Mouse (Mus musculus) mouse embryonic stem cell (cell line): ENCODE data around the gene B3gnt4.
"Not testable (repeated sequence)": the region's sequence is repeated elsewhere in the genome, so short reads cannot be mapped to it uniquely, and the experiment has no call there.

Experiments
- in situ Hi-C, 2 experiments: fragments of 300-500 bp; cut with MboI; formaldehyde crosslinking; loops; 1 replicate in 1 of 2; 3 replicates in 1 of 2; pipeline ENCODE4 v1.14.3; 2019 to 2020; ENCODE audit warnings: low sequenced_read_pairs in 2 of 2, low pct_unique_long_range_greater_than_20kb in 1 of 2, mixed read lengths in 1 of 2; ENCODE audit not compliant: unreplicated experiment in 1 of 2

The B3gnt4 gene

GRCm38 (mm10) chr5:123510160-123510559 is at the start of gene B3gnt4:
B3gnt4 (plus strand) TSS chr5:123510460.
- in situ Hi-C loops, result no loop called here

GRCm38 (mm10) chr5:123461420-123461819 is 48.8 kb upstream of the B3gnt4 start:
- in situ Hi-C loops, result no loop called here

DNA sequence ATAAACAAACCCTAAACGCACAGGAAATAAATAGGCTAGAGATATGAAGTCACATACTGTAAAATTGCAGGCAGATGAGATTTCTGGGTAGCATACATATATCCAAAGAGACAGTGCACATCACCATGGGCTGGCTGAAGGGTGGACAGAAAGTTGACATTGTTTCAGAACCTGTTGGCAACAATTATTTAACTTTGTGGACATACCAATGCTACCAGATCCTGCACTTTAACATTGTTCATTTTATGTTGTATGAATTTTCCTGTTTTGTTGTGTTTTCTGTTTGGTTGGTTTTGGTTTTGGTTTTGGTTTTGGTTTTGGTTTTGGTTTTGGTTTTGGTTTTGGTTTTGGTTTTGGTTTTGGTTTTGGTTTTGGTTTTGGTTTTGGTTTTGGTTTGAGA is 45.6 kb upstream of the B3gnt4 start:
- in situ Hi-C loops, result no loop called here

DNA sequence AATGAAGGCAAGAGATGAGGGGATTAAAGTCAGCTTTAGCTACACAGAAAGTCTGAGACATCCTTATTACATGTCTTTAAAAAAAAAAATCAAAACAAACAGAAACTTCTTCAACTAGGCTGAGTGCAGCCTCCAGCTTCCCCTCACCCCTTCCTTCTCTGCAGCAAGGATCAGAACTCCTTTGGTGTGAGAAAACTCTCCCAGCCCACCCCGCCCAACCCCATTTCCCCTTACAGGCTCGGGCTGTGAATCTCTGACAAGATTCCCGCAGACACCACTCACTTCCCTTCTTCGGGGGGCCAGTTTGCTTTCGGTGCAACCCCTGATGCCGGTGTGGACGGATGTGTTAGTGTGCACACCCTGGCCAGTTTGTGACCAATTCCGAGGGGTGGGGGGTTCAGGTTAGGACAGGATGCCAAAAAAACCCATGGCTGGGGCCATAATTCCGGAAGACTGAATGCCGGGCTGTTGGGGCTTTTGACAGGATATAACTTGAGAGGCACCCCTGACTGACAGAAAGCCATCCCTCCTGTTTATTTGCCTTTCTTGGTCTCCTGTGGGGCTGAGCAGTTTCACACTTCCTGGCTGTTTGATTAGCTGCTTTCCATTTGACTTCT is 39.4 kb upstream of the B3gnt4 start:
- in situ Hi-C loops, result no loop called here

DNA sequence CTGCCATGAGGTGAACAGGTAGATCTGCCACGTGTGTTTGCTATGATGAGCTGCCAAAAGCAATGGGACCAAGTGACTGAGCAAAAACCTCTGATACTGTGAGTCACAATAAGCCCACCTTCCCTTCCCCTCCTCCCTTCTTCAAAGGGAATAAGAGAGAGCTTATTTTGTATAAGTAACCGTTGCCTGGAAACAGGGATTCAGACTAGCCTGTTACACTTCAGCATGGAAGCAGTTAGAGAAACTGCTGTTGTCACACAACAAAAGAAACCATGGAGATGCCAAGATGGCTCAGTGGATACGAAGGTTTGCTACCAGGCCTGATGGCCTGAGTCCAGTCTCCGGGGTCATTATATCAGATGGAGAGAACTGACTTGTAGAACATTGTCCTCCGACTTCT is 36.4 kb upstream of the B3gnt4 start:
- in situ Hi-C loops, result no loop called here

- in situ Hi-C loops, result no loop called here
Measured at GRCm38 (mm10) chr5:123487659-123488395, 22.4 kb upstream of the B3gnt4 start.

DNA sequence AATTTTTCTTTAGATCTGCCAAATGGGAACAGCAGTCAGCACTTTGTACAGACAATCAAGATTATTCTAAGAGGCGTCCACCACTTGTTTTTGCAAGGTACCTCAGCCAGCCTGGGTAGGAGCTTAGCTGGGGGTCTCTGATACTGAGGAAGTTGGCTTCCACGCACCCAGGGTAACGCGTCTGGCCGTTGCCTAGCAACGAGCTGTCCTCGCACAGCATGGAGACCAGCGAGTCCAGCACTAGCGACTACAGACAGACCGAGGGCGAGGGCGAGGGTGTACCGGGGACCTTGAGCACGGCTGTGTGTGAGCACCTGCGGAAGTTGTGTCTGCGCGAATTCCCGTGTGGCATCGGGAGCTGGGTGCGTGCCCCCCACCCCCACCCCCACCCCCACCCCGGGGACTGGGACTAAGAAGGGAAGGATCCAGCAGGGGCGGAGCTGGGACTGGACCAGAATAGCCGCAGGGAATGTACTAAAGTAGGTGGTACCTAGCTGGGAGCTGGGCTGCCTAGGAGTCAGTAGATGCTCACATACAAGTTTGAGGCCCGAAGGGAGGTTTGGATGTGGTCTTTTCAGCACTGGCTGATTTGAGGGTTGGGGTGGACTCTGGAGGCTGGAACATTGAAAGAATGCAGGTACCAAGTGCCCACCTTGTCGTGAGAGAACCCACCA is 21.0 kb upstream of the B3gnt4 start, which contains the start of the genes Lrrc43 and Il31:
Gene Lrrc43 (plus strand): TSS at position 194 of the 674 bp plus-strand sequence.
Gene Il31 (minus strand): TSS at position 378 of the 674 bp plus-strand sequence.
- in situ Hi-C loops, result no loop called here

DNA sequence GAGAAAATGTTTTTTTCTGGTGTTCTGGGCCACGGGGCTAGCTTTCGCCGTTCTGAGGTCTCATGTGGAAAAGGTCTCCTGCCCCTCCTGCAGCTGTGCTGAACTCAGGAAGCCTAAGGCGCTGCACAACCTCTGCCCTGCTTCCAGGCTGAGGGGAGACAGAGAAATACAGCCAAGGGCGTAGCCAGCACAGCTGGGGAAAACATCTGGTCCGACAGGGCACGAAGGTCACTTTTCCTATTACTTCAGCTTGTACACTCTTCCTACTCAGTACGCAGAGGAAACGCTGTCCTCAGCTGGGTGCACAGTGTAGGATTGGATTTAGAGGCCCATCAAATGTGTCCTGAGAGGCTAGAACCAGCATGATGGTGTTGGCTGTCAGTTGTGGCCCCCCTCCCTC is 20.3 kb upstream of the B3gnt4 start:
- in situ Hi-C loops, result no loop called here

DNA sequence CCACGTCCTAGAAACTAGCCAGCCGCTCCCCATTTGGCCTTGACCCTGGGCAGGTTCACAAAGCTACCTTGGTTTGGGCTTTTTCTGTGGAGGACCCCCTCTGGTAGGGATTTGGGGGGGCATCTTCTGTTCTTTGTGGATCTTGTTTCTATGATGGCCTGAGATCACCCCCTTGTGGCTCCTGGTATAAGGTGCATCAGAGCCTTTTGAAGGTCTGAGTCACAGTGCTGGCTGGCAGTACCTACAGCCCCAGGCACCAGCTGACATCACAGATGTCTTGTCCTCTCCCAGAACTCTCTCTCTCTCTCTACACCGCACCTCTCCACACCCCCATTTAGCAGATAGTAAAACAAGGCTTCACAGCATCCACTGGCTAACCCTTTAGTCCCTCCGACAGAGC is 10.5 kb upstream of the B3gnt4 start:
- in situ Hi-C loops, result no loop called here

DNA sequence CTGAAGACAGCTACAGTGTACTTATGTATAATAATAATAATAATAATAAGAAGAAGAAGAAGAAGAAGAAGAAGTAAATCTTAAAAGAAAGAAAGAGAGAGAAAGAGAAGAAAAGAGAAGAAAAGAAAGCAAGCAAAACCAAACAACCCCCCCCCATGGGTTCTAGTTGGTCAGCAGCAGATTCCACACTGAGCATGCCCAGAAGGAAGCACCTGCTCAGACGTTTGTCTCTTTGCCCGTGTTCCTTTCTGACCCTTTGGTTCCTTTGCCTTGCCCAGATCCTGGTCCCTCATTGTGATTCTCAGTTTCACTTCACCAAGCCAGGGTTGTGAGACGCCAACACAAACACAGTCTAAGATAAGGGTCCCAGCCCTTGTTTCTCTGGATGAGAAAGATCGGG is 8.3 kb upstream of the B3gnt4 start:
- in situ Hi-C loops, result no loop called here

DNA sequence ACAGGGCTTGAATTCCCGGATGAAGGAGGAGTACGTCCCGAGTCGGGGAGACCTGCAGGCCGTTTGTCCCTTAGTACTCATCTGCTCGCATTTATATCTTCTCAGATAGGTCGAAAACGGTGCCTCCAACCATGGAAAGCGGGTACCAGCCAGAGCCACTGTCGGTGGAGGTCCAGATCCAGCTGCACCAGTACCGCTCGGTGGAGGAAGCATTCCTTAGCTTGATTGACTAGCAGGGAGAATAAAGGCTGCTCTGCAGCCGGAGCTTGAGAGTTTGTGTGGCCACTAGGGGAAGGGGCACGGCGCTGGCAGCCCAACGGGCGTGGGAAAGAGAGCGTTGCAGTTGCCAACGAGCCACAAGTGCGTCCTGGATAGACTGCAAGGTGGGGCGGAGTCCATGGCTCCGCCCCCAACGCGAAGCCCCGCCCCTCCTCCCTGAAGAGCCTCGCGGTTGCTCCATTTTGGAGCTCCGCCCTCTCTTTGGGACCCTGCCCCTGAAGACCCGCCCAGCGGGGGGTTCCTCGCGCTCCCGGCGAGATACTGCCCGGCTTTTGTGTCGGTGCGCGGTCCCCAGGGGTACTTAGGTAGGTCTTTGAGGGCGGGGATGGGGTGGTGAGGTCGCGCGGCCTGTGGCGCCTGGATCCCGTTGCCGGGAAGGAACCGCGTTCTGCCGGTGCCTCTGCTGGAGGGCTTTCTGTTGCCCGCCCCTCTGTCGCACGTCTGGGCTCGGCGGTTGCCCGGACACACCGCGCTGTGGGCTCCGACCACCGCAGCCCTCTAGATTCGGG is 2.1 kb upstream of the B3gnt4 start:
- in situ Hi-C loops, result no loop called here

- in situ Hi-C loops, result no loop called here
Measured at GRCm38 (mm10) chr5:123508921-123509320, 1.3 kb upstream of the B3gnt4 start.

GRCm38 (mm10) chr5:123511426-123511825 is 1.2 kb downstream of the B3gnt4 start:
- in situ Hi-C loops, result not testable (repeated sequence)

DNA sequence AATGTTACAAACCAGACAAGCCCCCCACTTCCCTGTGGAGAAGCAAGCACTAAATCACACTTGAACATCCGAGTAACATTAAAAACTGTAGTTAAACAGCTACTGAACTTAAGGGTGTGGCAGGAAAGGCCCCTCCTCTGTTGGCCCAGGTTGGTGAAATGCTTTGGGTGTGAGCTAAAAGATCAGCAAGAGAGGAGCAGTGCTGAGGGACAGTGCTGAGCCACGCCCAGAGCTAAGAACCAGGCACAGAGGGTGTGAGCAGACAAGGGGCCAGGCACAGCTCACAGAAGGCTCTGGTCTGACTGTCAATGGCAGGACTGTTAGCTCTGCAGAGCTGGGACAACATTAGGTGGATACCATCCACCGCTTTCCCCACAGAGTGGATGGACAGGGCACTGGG is 1.8 kb downstream of the B3gnt4 start:
- in situ Hi-C loops, result no loop called here

- in situ Hi-C loops, result no loop called here
Measured at GRCm38 (mm10) chr5:123514871-123515270, 4.6 kb downstream of the B3gnt4 start.

DNA sequence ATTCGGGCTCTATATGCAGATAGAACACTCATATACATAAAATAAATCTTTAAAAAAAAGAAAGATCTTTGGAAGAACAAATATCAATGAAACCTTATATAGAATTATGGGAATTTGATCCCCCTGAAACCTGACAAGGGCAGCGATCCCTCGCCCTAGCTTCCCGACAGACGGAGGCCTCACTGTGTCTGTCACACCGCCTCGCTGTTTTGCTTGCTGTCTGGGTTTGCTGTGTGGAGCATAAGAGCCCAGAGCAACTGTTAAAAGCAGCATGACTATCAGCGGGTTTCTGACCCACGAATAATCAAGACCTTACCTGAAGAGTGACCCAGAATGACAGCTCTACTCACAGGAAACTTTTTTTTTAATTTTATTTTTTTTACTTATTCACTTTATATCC is 10.4 kb downstream of the B3gnt4 start:
- in situ Hi-C loops, result no loop called here

GRCm38 (mm10) chr5:123521621-123522020 is 11.4 kb downstream of the B3gnt4 start:
- in situ Hi-C loops, result no loop called here

DNA sequence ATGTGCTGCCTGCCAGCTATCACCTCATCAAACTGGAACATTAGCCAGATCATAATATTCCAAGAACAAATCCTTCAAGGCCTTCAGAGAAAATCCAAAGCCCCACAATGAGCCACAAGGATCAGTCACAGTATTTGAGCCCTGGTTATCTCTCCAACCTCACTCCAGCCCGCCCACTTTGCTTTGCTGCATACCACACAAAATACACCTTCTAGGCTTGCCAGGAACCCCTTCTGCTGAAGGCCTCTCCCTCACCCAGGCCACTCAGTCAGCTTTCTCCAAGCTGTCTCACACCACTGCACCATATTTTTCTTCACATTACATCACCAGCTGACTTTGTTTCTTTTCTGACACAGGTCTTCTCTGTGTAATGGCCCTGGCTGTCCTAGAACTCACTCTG is 11.9 kb downstream of the B3gnt4 start:
- in situ Hi-C loops, result no loop called here
